Mouse (Mus musculus) intestine, embryonic 16.5 days (tissue): ENCODE results near the gene Nckap5. TPM values are rescaled to one million over a fixed set of nuclear protein-coding genes. Genes with fewer than 3 reads are reported as not detected.

Source experiments
- ATAC-seq: fragments of 200-750 bp; cut with Nextera tagmentation; 2 replicates; pipeline ENCODE4 v1.8.0; 2017; ENCODE audit warnings: moderate TSS enrichment, moderate library complexity
- H3K27ac ChIP-seq: fragments of 300-500 bp; sonication (generic); 2 replicates; pipeline ENCODE4 v1.5.1; 2014; ENCODE audit warnings: mild to moderate bottlenecking, low read length
- H3K27me3 ChIP-seq: fragments of 300-500 bp; sonication (generic); replicated peaks from 2 replicates; pipeline ENCODE4 v1.6.1; 2014; ENCODE audit warnings: low read length, control low read depth, mixed read lengths; ENCODE audit not compliant: control insufficient read depth, insufficient read depth
- H3K36me3 ChIP-seq: fragments of 300-500 bp; sonication (generic); 2 replicates; pipeline ENCODE4 v1.6.1; 2014; ENCODE audit warnings: low read length, control low read depth; ENCODE audit not compliant: control insufficient read depth, insufficient read depth
- H3K4me1 ChIP-seq: fragments of 300-500 bp; sonication (generic); 2 replicates; pipeline ENCODE4 v1.6.1; 2014; ENCODE audit warnings: low read length, control low read depth, mixed read lengths; ENCODE audit not compliant: control insufficient read depth, insufficient read depth
- H3K4me2 ChIP-seq: fragments of 300-500 bp; sonication (generic); 2 replicates; pipeline ENCODE4 v1.6.1; 2014; ENCODE audit warnings: low read depth, low read length, control low read depth
- H3K4me3 ChIP-seq: fragments of 300-500 bp; sonication (generic); 2 replicates; pipeline ENCODE4 v1.5.1; 2014; ENCODE audit warnings: mild to moderate bottlenecking, low read length
- H3K9ac ChIP-seq: fragments of 300-500 bp; sonication (generic); 2 replicates; pipeline ENCODE4 v1.6.1; 2014; ENCODE audit warnings: low read depth, low read length
- H3K9me3 ChIP-seq: fragments of 300-500 bp; sonication (generic); 2 replicates; pipeline ENCODE4 v1.6.1; 2016; ENCODE audit warnings: low read length, control low read depth; ENCODE audit not compliant: control insufficient read depth
- WGBS: fragments of 180-500 bp; shearing (Covaris S2); extraction: QIAGEN DNeasy Blood & Tissue Kit; methylation state at CpG from one replicate; pipeline ENCODE4 v1.1.7; 2014; 5-methylcytosine and 5-hydroxymethylcytosine counted together
- polyA plus RNA-seq: library from polyadenylated mRNA; unstranded; fragments of >200 nt; fragmentation: Nextera tagmentation; extraction: Ambion mirVana; gene quantifications from 2 replicates; pipeline ENCODE4 v1.2.1, GENCODE M21; 2015

Gene Nckap5
- polyA plus RNA-seq, 1 experiment from 2014 or later, result 11.5 TPM

DNA sequence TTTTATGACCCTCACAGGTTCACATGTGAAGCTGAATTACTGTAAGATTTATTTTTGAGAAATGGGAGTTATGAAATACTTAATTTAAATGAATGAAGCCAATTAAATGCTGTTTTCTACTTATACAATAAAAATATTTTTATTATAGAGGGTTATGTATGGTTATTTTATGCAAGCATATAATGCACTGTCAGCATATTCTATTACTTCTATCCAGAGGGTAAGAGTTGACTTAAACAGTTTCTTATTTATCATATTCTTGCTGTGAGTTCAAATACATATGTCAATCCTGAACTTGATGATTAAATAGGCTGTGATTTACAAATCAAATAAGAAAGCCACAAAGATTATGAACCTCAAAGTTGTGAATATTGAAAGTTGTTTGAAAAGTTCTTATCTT is 633.7 kb downstream of the Nckap5 start:
- H3K9me3 ChIP-seq, result no peaks in the 10 kb centered on the region
- H3K4me2 ChIP-seq, result no peak overlapping the region
- no peaks in the 10 kb centered on the region for H3K36me3 ChIP-seq
- no peak overlapping the region for H3K9ac ChIP-seq
- ATAC-seq, result no peak
- H3K4me3 ChIP-seq, result no peak overlapping the region
- H3K27ac ChIP-seq, result no peak overlapping the region
- H3K27me3 ChIP-seq, result no peaks in the 10 kb centered on the region
- no peaks in the 10 kb centered on the region for H3K4me1 ChIP-seq

DNA sequence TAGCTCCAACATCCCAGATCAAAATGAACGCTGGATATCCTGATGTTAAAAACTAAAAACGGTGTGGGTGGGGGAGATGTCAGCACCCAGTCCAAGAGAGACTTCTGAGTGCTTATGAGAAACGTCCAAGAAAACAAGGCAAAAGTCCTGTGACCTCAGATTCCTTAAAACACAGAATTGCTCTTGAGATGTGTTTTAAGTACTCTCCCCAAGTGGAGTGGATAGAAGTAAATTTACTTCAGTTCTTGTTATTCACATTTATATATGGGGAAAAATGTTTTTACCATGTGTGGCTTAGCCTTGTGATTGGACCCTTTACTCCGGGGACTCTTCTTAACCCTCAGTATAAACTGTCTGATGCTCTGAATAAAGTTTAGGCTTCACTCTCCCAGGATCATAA is 640.2 kb downstream of the Nckap5 start:
- WGBS, result 74% methylated on average over 4 of the region's 4 CpGs
- H3K9me3 ChIP-seq, result no peaks in the 10 kb centered on the region
- no peak for ATAC-seq

DNA sequence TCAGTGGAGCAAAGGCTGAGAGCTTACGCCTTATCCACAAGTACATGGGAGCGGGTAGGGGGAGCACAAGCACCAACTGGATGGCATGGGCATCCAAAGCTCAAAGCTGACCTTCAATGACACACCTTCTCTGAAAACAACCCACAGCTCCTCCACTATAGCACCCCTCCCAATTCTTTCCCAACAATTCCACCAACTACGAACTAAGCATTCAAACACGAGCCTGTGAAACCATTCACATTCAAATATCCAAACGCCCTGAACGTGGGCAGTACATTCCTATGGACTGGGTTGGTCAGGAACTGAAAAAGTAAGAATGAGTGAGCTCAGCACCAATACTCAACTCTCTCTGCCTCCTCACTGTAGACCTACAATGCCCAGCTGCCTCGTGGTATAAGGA is 646.8 kb downstream of the Nckap5 start:
- no peaks in the 10 kb centered on the region for H3K36me3 ChIP-seq
- H3K9me3 ChIP-seq, result no peaks in the 10 kb centered on the region
- H3K27ac ChIP-seq, result no peak overlapping the region
- ATAC-seq, result no peak
- H3K4me1 ChIP-seq, result no peaks in the 10 kb centered on the region
- H3K9ac ChIP-seq, result no peak overlapping the region
- H3K4me2 ChIP-seq, result no peak overlapping the region
- WGBS, result 95% methylated on average over 7 of the region's 7 CpGs
- no peaks in the 10 kb centered on the region for H3K27me3 ChIP-seq
- no peak overlapping the region for H3K4me3 ChIP-seq

More for the DNA sequence above, 640.2 kb downstream of the Nckap5 start:
- H3K9ac ChIP-seq, result no peak overlapping the region
- H3K36me3 ChIP-seq, result no peaks in the 10 kb centered on the region
- no peaks in the 10 kb centered on the region for H3K27me3 ChIP-seq
- H3K4me1 ChIP-seq, result no peaks in the 10 kb centered on the region
- no peak overlapping the region for H3K27ac ChIP-seq
- no peak overlapping the region for H3K4me2 ChIP-seq
- no peak overlapping the region for H3K4me3 ChIP-seq

DNA sequence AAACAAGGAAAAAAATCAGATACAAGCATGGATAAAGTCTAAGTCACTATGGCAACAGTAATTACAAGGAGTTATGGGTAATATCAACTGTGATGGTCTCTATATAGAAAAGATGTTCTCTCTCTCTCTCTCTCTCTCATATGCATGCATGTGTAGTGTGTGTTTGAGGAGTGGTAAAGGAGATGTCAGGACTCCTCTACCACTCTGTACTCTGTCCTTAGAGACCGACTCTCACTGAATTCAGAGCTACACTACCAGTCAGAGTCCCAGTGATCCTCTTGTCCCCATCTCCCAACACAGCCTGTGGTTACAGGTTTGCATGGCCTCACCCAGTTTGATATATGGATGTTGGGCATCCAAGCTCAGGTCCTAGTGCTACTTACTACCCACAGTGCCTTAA is 662.0 kb downstream of the Nckap5 start:
- Histone ChIP-seq H3K27me3 (no peaks in the 10 kb centered on the region), H3K36me3 (no peaks in the 10 kb centered on the region), H3K9ac (no peak overlapping the region), H3K4me2 (no peak overlapping the region), H3K4me3 (no peak overlapping the region), H3K4me1 (no peaks in the 10 kb centered on the region), H3K27ac (no peak overlapping the region), H3K9me3 (no peaks in the 10 kb centered on the region)
- ATAC-seq, result no peak
- 74% methylated on average over 1 of the region's 1 CpGs for WGBS

DNA sequence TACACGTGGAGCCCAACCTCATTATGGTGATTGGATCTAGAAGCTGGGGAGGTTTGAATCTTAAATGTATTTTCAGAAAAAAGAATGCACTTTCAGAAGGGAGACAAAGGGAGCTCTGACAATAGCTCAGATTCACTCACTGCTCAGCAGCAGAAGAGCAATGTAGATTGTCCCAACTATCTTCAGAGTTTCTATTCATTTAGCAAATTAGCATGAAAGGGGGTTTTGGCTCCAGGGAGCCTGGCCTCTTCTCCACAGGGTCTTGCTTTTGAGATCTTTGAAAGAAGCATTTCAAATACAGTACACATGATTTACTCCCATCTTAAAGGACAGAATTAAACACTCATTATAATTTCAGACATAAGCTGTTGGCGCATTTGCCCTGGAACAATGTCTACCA is 662.5 kb downstream of the Nckap5 start:
- H3K27ac ChIP-seq, result no peak overlapping the region
- H3K9ac ChIP-seq, result no peak overlapping the region
- no peak overlapping the region for H3K4me3 ChIP-seq
- no peaks in the 10 kb centered on the region for H3K9me3 ChIP-seq
- no peaks in the 10 kb centered on the region for H3K4me1 ChIP-seq
- ATAC-seq, result no peak
- 60% methylated on average over 2 of the region's 2 CpGs for WGBS
- no peak overlapping the region for H3K4me2 ChIP-seq
- no peaks in the 10 kb centered on the region for H3K36me3 ChIP-seq
- H3K27me3 ChIP-seq, result no peaks in the 10 kb centered on the region

DNA sequence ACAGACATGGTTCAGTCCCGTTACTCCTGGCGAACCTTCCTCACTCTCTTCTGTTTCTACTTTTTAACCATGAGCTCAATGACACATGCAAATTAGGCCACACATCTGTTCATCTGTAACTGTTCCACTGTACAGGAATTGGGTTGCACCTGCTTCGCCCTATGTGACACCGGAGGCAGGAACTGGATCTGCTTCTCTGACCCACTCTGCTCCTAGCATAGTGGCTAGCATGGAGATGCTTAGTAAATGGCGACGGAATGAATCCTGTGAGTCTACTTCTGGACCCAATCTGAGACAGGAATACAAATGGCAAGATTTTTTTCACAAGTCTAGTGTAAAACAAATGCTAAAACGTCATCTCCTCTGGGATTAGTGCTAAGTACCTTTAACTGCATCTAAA is 663.1 kb downstream of the Nckap5 start:
- H3K27ac ChIP-seq, result no peak overlapping the region
- no peaks in the 10 kb centered on the region for H3K4me1 ChIP-seq
- no peak overlapping the region for H3K4me3 ChIP-seq
- H3K4me2 ChIP-seq, result no peak overlapping the region
- H3K9ac ChIP-seq, result no peak overlapping the region
- no peaks in the 10 kb centered on the region for H3K9me3 ChIP-seq
- no peak for ATAC-seq
- no peaks in the 10 kb centered on the region for H3K27me3 ChIP-seq
- WGBS, result 75% methylated on average over 7 of the region's 7 CpGs
- no peaks in the 10 kb centered on the region for H3K36me3 ChIP-seq

DNA sequence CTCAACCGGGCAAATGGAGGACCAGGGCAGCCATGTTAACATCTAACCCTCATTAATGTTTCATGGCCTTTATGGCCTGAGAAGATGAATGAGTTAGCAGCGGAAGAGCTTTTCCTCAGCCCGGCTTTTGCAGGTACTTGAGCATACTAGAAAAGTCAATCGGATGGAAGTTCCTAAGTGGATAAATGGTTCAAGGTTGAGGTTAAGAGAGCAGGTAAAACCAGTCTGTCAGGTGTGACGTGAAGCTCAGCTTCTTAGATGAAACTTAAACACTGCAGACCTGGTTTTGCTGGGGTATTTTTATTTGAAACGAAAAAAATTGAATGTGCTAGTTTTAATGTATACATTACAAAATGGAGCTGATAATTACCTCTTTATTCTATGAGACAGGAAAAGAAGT is 671.3 kb downstream of the Nckap5 start:
- no peak overlapping the region for H3K27ac ChIP-seq
- H3K27me3 ChIP-seq, result no peaks in the 10 kb centered on the region
- no peak overlapping the region for H3K4me3 ChIP-seq
- H3K36me3 ChIP-seq, result no peaks in the 10 kb centered on the region
- H3K4me1 ChIP-seq, result no peaks in the 10 kb centered on the region
- H3K9me3 ChIP-seq, result no peaks in the 10 kb centered on the region
- no peak for ATAC-seq
- no peak overlapping the region for H3K4me2 ChIP-seq
- WGBS, result 68% methylated on average over 6 of the region's 6 CpGs
- H3K9ac ChIP-seq, result no peak overlapping the region

DNA sequence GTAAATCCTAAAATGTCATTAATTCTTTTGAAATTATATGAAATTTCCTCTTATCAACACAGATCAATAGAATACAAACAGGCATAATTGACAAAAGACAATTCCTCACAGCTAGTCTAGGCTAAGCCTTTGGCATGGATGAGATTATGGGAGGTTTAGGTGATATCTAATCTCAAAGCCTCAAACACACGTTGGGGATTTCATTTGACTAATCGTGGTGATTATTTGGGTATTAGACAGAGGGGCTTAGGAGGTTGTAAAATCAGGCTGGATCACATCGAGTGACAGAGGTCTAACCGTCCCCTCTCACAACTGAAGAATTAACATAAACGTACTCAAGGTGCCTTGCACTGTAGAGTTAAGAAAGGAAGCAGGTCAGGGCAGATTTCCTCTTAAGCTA is 674.8 kb downstream of the Nckap5 start:
- Histone ChIP-seq H3K36me3 (no peaks in the 10 kb centered on the region), H3K27ac (no peak overlapping the region), H3K4me3 (no peak overlapping the region), H3K9ac (no peak overlapping the region), H3K27me3 (no peaks in the 10 kb centered on the region), H3K4me1 (no peaks in the 10 kb centered on the region), H3K4me2 (no peak overlapping the region), H3K9me3 (no peaks in the 10 kb centered on the region)
- no peak for ATAC-seq
- WGBS, result 56% methylated on average over 5 of the region's 5 CpGs

DNA sequence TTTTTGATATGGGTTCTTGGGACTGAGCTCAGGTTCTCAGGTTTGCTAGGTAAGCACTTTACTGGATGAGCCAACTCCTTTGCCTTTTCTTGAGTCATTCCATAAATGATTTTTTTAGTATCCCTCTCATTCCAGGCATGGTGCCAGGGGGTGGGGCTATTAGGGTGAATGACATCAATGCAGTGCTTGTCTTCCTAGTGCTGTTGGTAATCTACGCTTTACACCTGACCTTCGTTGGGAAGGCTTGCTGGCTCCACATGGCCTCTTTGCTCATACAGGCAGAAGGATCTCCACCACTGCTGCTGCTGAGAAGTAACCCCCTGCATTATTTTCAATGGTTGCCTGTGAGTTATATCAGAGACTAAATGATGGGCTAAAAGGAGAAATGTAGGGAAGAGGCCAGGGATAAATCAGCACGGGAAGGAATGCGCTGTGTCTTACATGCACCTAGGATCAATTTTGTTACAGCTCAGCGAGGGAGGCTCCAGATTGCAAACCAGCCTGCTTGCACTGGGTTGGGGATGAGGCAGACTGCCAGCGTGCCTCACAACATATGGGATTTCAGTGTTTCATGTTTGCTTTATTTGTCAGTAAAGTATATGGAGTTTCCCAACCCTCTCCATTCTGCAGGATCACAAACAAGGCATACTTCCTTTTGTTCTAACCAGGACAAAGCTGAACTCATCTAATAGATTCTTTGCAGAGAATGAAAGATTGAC is 676.9 kb downstream of the Nckap5 start:
- no peak overlapping the region for H3K9ac ChIP-seq
- no peaks in the 10 kb centered on the region for H3K27me3 ChIP-seq
- no peaks in the 10 kb centered on the region for H3K9me3 ChIP-seq
- H3K4me2 ChIP-seq, result no peak overlapping the region
- no peak overlapping the region for H3K4me3 ChIP-seq
- ATAC-seq, result no peak
- no peaks in the 10 kb centered on the region for H3K36me3 ChIP-seq
- WGBS, result 69% methylated on average over 6 of the region's 6 CpGs
- H3K27ac ChIP-seq, result no peak overlapping the region
- no peaks in the 10 kb centered on the region for H3K4me1 ChIP-seq

DNA sequence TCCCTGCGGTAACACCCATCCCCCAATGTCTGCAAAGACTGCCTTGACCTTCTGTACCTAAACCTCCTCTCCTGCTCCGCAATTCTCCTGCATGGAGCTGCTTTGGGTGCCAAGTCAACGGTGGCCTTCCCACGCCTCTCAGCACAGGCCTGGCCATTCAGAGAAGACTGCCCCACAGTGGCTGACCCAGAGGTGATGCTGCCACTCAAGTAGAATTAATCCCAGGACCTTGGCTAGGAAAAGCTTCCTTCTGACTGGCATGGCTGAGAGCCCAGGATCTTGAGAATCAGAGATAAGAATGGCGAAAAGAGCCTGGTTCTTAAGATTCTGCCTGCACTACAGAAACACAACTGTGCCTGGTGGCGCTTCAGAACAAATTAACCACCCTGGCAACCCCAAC is 678.4 kb downstream of the Nckap5 start:
- no peaks in the 10 kb centered on the region for H3K27me3 ChIP-seq
- H3K27ac ChIP-seq, result no peak overlapping the region
- no peak overlapping the region for H3K9ac ChIP-seq
- H3K36me3 ChIP-seq, result no peaks in the 10 kb centered on the region
- ATAC-seq, result no peak
- H3K4me3 ChIP-seq, result no peak overlapping the region
- 86% methylated on average over 6 of the region's 6 CpGs for WGBS
- no peaks in the 10 kb centered on the region for H3K4me1 ChIP-seq
- H3K9me3 ChIP-seq, result no peaks in the 10 kb centered on the region
- H3K4me2 ChIP-seq, result no peak overlapping the region
